Mouse (Mus musculus): ENCODE measurements around the gene Ube2f. TPM values are rescaled to one million over a fixed set of nuclear protein-coding genes. Genes with fewer than 3 reads are reported as not detected.

Gene Ube2f
- polyA plus RNA-seq (2016; fragmentation: Nextera tagmentation; extraction: Ambion mirVana) = 87.6 and 100 TPM in 2 replicates

DNA sequence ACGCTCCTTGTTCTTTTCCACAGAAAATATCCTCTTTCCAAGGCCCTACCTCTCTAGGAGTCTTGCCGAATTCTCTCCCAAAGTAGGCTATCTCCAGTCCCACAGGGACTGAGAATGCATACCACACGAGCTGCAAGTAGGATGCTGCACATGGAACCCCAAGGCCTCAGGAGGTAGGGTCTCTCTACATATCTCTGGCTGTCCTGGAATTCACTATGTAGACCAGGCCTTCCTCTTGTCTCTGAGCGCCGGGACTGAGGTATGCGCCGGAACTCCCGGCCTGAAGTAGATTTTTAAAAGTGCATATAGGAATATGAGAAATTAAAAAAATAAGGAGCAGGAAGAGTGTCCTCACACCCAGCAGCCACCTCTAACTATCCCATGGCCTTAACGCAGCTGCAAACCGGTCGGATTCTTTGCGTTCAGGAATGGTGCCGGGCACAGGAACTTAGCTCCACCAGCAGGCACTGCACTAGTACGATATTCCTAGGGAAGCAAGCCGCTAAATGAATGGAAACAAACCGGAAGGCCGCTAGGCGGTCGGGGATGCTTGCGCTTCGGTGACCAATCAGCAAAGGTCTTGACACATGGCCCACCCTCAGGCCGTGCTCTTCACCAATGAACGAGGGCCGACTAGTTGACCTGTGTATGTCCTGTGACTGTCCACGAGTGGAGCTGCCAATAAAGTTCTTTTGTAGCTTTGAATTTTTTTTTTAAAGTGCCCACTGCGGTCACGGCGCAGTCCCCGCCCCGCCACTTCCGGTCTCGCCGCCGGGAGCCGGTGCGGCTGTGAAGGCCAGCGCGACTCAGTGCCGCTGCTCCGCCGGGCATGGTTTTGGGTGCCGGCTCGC, at the start of gene Ube2f:
TSS of gene Ube2f (plus strand) at position 741 of the 851 bp plus-strand sequence.
- H3K27ac ChIP-seq (replicated peaks) = peak within 1 kb of the TSS; percentile 88
- H3K4me3 ChIP-seq = peak within 1 kb of the TSS; percentile 99
- peaks cover 34% of the 10 kb centered on the region for H3K4me1 ChIP-seq
- no peaks in the 10 kb centered on the region for H3K27me3 ChIP-seq (replicated peaks; ENCODE audit: low read depth, poor library complexity, severe bottlenecking)
- under 1% methylated on average over 43 of the region's 43 CpGs for WGBS
- H3K36me3 ChIP-seq (replicated peaks) = peaks cover 8% of the 10 kb centered on the region
- peak; percentile 96 for DNase-seq (ENCODE audit: low spot score)
- no peaks in the 10 kb centered on the region for H3K9me3 ChIP-seq

DNA sequence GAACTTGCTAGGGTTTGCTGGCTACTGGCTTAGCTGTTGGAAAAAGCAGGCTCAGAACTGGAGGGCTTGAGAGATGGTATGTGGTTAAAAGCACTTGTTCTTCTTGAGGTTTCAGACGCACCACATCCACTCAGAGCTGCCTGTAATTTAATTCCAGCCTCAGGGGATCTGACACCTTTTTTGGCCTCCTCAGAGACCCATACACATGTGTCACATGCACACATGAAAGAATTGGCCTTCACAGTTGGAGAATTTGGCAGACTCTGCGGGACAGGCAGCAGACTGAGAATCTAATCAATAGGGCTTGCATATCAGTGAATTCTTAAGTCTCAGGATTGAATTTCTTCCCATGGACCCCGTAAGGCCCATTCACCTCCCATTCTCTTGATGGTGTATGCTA, 49.0 kb upstream of the Ube2f start:
- DNase-seq (ENCODE audit: low spot score) = no peak
- Histone ChIP-seq H3K27ac (replicated peaks) (no peak overlapping the region), H3K36me3 (replicated peaks) (no peaks in the 10 kb centered on the region), H3K9me3 (no peaks in the 10 kb centered on the region), H3K27me3 (replicated peaks; ENCODE audit: low read depth, poor library complexity, severe bottlenecking) (no peaks in the 10 kb centered on the region), H3K4me1 (peaks cover 14% of the 10 kb centered on the region; the same call in 1 of the 2 replicates), H3K4me3 (no peak overlapping the region)
- 54% methylated on average over 3 of the region's 3 CpGs for WGBS

DNA sequence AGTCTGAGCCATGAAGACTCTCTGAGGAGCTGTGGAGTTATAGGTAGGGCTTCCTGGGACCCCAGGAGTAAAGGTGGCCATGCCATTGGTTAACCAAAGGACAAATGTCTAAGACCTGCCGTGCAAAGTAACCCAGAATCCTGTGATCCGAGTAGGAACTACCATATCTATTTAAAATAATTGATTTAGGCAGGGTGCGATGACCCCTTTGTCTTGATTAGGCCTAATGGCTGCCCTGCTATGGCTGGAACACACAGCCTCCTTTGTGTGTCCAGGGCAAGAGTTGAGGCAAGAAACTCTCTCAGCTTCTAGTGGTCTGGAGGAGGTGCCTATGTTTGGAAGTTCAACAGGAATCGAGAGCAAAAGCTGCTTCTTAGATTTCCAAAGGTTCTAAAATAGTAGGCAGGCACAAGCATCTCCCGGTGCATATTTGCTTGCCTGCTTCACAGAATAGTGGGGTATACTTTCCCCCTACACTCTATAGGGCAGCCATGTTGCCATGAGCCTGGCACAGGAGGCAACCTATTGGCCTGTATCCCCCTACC, 45.8 kb upstream of the Ube2f start:
- Histone ChIP-seq H3K4me3 (no peak overlapping the region), H3K27ac (replicated peaks) (no peak overlapping the region), H3K27me3 (replicated peaks; ENCODE audit: low read depth, poor library complexity, severe bottlenecking) (no peaks in the 10 kb centered on the region), H3K36me3 (replicated peaks) (no peaks in the 10 kb centered on the region), H3K4me1 (peaks cover 14% of the 10 kb centered on the region; the same call in 1 of the 2 replicates), H3K9me3 (no peaks in the 10 kb centered on the region)
- 74% methylated on average over 5 of the region's 5 CpGs for WGBS
- DNase-seq (ENCODE audit: low spot score) = no peak

DNA sequence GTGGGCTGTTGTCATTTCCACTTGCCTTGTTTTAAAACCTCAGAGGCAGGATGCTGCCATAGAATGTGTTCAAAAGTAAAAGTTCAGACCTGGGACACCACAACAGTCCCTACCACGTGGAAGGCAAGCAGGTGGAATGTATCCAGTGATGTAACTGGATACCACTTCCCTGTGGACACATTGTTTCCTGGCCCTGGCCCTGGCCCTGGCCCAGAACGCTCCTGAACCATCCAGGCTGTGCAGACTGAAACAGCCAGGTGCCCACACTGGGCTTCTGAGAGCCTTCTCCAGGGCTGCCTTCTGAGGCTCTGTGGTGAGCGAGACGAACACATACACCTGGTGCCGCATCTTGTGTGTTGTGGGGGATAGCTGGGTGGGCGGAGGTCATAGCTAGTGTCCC, 44.5 kb upstream of the Ube2f start:
- H3K27me3 ChIP-seq (replicated peaks; ENCODE audit: low read depth, poor library complexity, severe bottlenecking) = no peaks in the 10 kb centered on the region
- peaks cover 14% of the 10 kb centered on the region; the same call in 1 of the 2 replicates for H3K4me1 ChIP-seq
- DNase-seq (ENCODE audit: low spot score) = no peak
- H3K4me3 ChIP-seq = no peak overlapping the region
- 79% methylated on average over 6 of the region's 6 CpGs for WGBS
- H3K9me3 ChIP-seq = no peaks in the 10 kb centered on the region
- H3K36me3 ChIP-seq (replicated peaks) = no peaks in the 10 kb centered on the region
- no peak overlapping the region for H3K27ac ChIP-seq (replicated peaks)

DNA sequence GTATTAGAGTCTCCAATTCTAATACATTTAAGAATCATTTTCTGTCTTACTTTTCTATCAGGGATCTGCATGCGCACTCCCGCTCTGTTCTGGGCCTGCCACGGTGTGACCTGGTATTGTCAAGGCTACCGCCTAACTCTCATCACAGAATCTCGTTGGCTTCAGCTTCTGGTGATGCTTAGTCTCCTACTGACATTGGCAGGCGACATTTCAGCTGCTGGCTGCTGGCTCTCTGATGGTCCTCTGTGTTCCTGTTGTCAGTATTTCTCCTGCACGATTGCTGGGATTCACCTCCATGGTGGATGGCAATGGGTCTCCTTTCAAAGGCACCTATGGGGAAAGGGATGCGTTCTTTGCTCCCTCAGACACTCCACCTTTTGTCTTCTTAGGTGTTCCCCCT, 43.8 kb upstream of the Ube2f start:
- WGBS = 85% methylated on average over 8 of the region's 8 CpGs
- Histone ChIP-seq H3K36me3 (replicated peaks) (no peaks in the 10 kb centered on the region), H3K27ac (replicated peaks) (no peak overlapping the region), H3K9me3 (no peaks in the 10 kb centered on the region), H3K4me3 (no peak overlapping the region), H3K4me1 (peaks cover 10% of the 10 kb centered on the region; the same call in 1 of the 2 replicates), H3K27me3 (replicated peaks; ENCODE audit: low read depth, poor library complexity, severe bottlenecking) (no peaks in the 10 kb centered on the region)
- DNase-seq (ENCODE audit: low spot score) = no peak

DNA sequence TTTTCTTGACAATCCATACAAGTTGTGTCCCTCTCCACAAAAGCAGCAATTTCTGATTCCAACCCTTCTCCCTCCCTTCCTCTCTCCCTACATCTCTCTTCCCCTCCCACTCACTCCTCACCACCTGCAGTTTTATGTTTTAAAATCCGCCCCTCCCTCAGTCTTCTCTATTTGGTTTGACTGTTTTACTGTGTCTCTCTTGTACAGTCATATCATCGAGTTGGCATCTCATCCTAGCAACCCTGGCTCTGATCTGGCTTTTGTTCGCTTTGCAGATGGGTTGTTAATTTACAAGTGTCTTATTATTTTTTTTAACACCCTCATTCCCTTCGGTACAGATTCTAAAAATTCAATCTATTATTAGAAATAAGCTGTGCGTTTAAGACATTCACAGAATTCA, 43.2 kb upstream of the Ube2f start:
- Histone ChIP-seq H3K4me3 (no peak overlapping the region), H3K27ac (replicated peaks) (no peak overlapping the region), H3K4me1 (peaks cover 10% of the 10 kb centered on the region; the same call in 1 of the 2 replicates), H3K36me3 (replicated peaks) (no peaks in the 10 kb centered on the region), H3K27me3 (replicated peaks; ENCODE audit: low read depth, poor library complexity, severe bottlenecking) (no peaks in the 10 kb centered on the region), H3K9me3 (no peaks in the 10 kb centered on the region)
- 88% methylated on average over 5 of the region's 5 CpGs for WGBS
- DNase-seq (ENCODE audit: low spot score) = no peak

DNA sequence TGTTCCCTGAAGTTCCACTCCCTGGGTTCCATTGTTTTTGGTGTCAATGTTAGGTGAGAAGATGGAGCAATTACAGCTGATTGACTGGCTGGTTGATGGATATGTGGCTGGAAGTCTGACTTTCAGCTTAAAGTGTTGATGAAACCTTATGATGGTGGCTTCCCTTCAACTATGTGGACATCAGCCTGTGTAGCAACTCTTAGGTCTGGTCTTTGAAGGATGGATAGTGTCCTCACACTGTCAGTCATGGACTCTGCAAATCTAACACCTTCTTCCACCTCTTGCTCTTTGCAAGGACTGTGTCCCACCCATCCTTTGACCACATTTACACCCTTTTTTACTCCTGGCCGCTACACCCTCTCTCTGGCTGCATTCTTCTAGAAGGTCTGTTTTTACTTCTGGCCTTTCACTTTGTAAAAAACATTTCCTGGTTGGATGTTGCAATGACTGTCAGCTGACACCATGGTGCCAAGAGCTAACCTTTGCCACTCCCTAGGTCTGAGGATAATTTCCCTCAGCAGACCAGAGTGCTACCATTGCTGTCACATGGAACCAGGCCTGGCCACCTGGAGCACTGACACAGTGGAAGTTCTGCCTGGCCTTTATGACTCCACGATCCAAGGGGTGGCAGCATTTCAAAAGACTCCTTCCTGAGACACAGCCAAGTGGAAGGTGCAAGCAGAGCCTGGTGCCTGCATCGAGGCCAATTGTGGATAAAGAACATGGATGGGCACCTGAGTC, 42.6 kb upstream of the Ube2f start:
- 85% methylated on average over 3 of the region's 3 CpGs for WGBS
- Histone ChIP-seq H3K27ac (replicated peaks) (no peak overlapping the region), H3K27me3 (replicated peaks; ENCODE audit: low read depth, poor library complexity, severe bottlenecking) (no peaks in the 10 kb centered on the region), H3K36me3 (replicated peaks) (no peaks in the 10 kb centered on the region), H3K9me3 (no peaks in the 10 kb centered on the region), H3K4me3 (no peak overlapping the region), H3K4me1 (peaks cover 10% of the 10 kb centered on the region; the same call in 1 of the 2 replicates)
- DNase-seq (ENCODE audit: low spot score) = no peak

DNA sequence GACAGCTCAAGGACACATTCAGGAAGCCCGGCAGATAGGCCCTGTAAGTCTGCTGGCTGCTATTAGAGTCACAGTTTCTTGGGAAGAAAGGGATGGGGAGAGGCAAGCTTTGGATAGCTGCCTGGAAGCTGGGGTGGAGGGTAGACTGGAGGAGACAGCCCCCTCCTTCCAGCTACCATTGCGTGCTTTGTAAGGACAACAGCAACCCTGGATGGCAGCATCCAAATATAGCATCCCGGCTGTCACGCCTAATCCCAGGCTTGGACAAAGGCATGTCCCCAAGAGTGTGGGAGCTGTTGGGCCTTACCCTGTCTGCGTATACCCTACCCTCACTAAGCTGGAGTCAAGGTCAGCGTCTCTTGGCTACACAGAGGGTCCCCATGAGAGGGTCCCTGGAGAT, 40.8 kb upstream of the Ube2f start:
- Histone ChIP-seq H3K27me3 (replicated peaks; ENCODE audit: low read depth, poor library complexity, severe bottlenecking) (no peaks in the 10 kb centered on the region), H3K4me3 (no peak overlapping the region), H3K27ac (replicated peaks) (no peak overlapping the region), H3K36me3 (replicated peaks) (no peaks in the 10 kb centered on the region), H3K9me3 (no peaks in the 10 kb centered on the region), H3K4me1 (peaks cover 14% of the 10 kb centered on the region)
- no peak for DNase-seq (ENCODE audit: low spot score)
- WGBS = 86% methylated on average over 6 of the region's 6 CpGs

DNA sequence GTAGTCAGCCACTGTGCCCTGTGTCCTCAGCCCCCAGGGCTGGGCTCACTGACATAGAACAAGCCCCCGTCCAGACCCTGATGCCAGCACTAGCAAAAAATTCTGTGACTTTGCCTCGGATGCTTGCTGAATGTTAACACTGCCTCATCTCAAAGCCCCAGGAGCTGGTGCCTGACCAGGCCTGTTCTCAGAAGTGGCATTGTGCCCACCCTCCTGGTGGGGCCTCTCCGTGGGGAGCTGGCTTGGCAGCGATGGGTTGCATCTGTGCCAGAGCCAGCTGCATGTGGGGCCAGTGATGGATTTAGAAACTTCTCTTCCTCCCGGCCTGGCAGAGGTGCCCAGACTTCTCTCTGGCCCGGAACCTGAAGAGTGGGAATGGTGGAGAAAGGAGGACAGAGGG, 40.3 kb upstream of the Ube2f start:
- 91% methylated on average over 6 of the region's 6 CpGs for WGBS
- DNase-seq (ENCODE audit: low spot score) = no peak

DNA sequence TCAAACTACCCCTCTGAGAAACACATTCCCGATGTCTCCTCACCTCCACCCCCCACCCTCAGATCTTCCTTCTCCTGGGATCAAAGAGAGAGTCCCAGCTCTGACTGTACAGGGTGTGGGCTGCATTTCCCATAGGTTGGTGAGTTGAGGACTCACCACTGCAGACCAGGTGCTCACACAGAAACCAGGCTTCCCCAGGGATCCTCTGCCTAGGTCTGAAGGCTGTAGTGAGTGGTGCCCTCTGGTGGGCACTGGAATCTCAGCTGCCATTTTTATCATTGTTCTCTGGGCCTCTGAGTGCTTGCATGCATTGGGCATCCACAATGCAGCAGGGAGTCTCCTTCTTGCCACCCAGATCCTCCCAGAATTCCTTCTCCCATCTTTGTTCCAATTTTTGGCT, 39.0 kb upstream of the Ube2f start:
- H3K4me1 ChIP-seq = peaks cover 4% of the 10 kb centered on the region
- no peaks in the 10 kb centered on the region for H3K36me3 ChIP-seq (replicated peaks)
- no peak overlapping the region for H3K27ac ChIP-seq (replicated peaks)
- 77% methylated on average over 1 of the region's 1 CpGs for WGBS
- H3K4me3 ChIP-seq = no peak overlapping the region
- H3K27me3 ChIP-seq (replicated peaks; ENCODE audit: low read depth, poor library complexity, severe bottlenecking) = no peaks in the 10 kb centered on the region
- no peaks in the 10 kb centered on the region for H3K9me3 ChIP-seq
- peak; percentile 53 for DNase-seq (ENCODE audit: low spot score)

More for the DNA sequence above, 40.3 kb upstream of the Ube2f start:
- no peaks in the 10 kb centered on the region for H3K9me3 ChIP-seq
- H3K27me3 ChIP-seq (replicated peaks; ENCODE audit: low read depth, poor library complexity, severe bottlenecking) = no peaks in the 10 kb centered on the region
- H3K4me1 ChIP-seq = peaks cover 9% of the 10 kb centered on the region
- H3K27ac ChIP-seq (replicated peaks) = no peak overlapping the region
- H3K4me3 ChIP-seq = no peak overlapping the region
- no peaks in the 10 kb centered on the region for H3K36me3 ChIP-seq (replicated peaks)

DNA sequence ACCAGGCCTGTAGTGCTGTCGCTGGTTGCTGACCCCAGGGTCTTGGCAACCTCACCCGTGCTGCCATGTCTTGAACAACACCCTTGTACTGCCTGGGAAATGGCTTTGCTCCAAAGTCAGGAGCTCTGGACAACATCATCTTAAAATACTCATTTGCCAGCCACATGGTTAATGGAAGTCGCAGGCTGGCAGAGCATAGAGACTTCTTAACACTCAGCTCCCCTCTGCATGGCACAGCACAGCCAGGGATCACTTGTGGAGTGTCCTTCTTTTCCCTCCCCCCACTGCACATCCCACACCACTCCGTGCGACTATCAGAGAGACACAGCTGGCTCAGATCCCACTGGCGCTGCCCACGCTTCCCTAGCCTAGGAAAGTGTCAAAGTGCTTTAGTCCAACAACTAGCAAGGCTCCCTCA, 38.5 kb upstream of the Ube2f start:
- Histone ChIP-seq H3K9me3 (no peaks in the 10 kb centered on the region), H3K27ac (replicated peaks) (no peak overlapping the region), H3K27me3 (replicated peaks; ENCODE audit: low read depth, poor library complexity, severe bottlenecking) (no peaks in the 10 kb centered on the region), H3K36me3 (replicated peaks) (no peaks in the 10 kb centered on the region), H3K4me1 (peaks cover 4% of the 10 kb centered on the region), H3K4me3 (no peak overlapping the region)
- WGBS = 83% methylated on average over 7 of the region's 7 CpGs
- no peak for DNase-seq (ENCODE audit: low spot score)

DNA sequence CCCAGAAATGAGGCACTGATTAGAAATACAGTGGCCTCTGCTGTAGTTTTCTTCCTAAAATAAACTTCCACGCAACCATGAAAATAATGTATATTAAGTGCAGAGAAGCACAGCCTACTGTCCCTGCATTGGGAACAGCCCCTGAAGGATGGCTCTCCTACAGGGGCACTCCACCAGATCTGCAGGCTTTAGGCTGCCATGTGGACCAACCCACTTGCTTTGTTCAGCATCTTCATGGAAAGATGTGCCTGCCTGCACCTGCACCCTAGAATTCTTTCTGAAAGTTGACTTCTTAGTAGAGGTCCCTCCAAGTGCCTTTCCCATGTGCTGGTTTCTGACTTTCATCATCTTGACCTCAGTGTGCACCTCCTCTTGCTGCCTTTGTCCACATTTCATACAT, 34.8 kb upstream of the Ube2f start:
- Histone ChIP-seq H3K27ac (replicated peaks) (no peak overlapping the region), H3K9me3 (no peaks in the 10 kb centered on the region), H3K4me3 (no peak overlapping the region), H3K4me1 (peaks cover 4% of the 10 kb centered on the region), H3K27me3 (replicated peaks; ENCODE audit: low read depth, poor library complexity, severe bottlenecking) (no peaks in the 10 kb centered on the region), H3K36me3 (replicated peaks) (no peaks in the 10 kb centered on the region)
- no peak for DNase-seq (ENCODE audit: low spot score)
- 93% methylated on average over 1 of the region's 1 CpGs for WGBS

Data from embryonic facial prominence, embryonic 10.5 days (tissue).